Mouse (Mus musculus) CH12.LX (cell line): ENCODE results near the gene Ncdn. TPM values are rescaled to one million over a fixed set of nuclear protein-coding genes. Genes with fewer than 3 reads are reported as not detected.

ENCODE experiments used
- DNase-seq: peaks from one replicate; pipeline ENCODE4 v3.0.0-alpha.2; 2013; ENCODE audit errors: extremely low read depth
- H3K27ac ChIP-seq: 2 replicates; pipeline ENCODE4 v1.5.1; 2012; ENCODE audit warnings: low read depth, mild to moderate bottlenecking, control low read depth, moderate library complexity; ENCODE audit not compliant: insufficient read depth
- H3K27me3 ChIP-seq: replicated peaks from 2 replicates; pipeline ENCODE3; 2012; ENCODE audit warnings: inconsistent platforms
- H3K36me3 ChIP-seq, 2 experiments: replicated peaks in 1 of 2; 2 replicates each; pipeline versions ENCODE3 to v1.6.1; 2012; ENCODE audit warnings: inconsistent platforms in 1 of 2, low read length in 1 of 2, mild to moderate bottlenecking in 1 of 2, mixed read lengths in 1 of 2, moderate library complexity in 1 of 2; ENCODE audit not compliant: control insufficient read depth in 1 of 2, insufficient read depth in 1 of 2
- H3K4me1 ChIP-seq, 2 experiments: 2 replicates each; pipeline ENCODE4 v1.6.1; 2012; ENCODE audit warnings: inconsistent platforms in 1 of 2, moderate library complexity in 1 of 2; ENCODE audit not compliant: insufficient read depth in 2 of 2, control insufficient read depth in 1 of 2
- H3K4me2 ChIP-seq: 2 replicates; pipeline ENCODE4 v1.6.1; 2012; ENCODE audit warnings: low read depth, mild to moderate bottlenecking, control low read depth; ENCODE audit not compliant: poor library complexity, insufficient read depth, severe bottlenecking
- H3K4me3 ChIP-seq, 3 experiments: fragments of 150-350 bp in 1 of 3; sonication (generic) in 1 of 3; replicated peaks in 1 of 3; 2 replicates each; pipeline versions ENCODE3 to v1.5.1; 2011 to 2012; ENCODE audit warnings: low read depth in 2 of 3, low read length in 2 of 3, mild to moderate bottlenecking in 2 of 3, moderate library complexity in 2 of 3, control low read depth in 1 of 3, improper control_type of control experiment in 1 of 3, inconsistent platforms in 1 of 3, mixed read lengths in 1 of 3; ENCODE audit not compliant: poor library complexity in 1 of 3
- H3K79me2 ChIP-seq: replicated peaks from 2 replicates; pipeline ENCODE4 v1.6.1; 2012; ENCODE audit warnings: mild to moderate bottlenecking, moderate library complexity; ENCODE audit not compliant: control insufficient read depth, poor library complexity, insufficient read depth, severe bottlenecking; ENCODE audit errors: extremely low read depth
- H3K9ac ChIP-seq: 2 replicates; pipeline ENCODE4 v1.6.1; 2012; ENCODE audit warnings: low read depth, mild to moderate bottlenecking, control low read depth, moderate library complexity; ENCODE audit not compliant: insufficient read depth
- H3K9me3 ChIP-seq: replicated peaks from 2 replicates; pipeline ENCODE3; 2012; ENCODE audit warnings: low read length, inconsistent platforms, mixed read lengths
- BHLHE40 ChIP-seq: IDR thresholded peaks from 2 replicates; pipeline ENCODE4 v1.6.1; 2011; ENCODE audit warnings: mild to moderate bottlenecking, low read depth, low read length, improper control_type of control experiment
- CHD2 ChIP-seq: IDR thresholded peaks from 2 replicates; pipeline ENCODE4 v1.6.1; 2011; ENCODE audit warnings: low read length, improper control_type of control experiment
- ETS1 ChIP-seq: conservative IDR thresholded peaks from 2 replicates; pipeline ENCODE4 v1.6.1; 2012; ENCODE audit warnings: low read depth, mild to moderate bottlenecking, inconsistent platforms, low read length, improper control_type of control experiment, moderate library complexity
- IRF4 ChIP-seq: IDR thresholded peaks from 2 replicates; pipeline ENCODE4 v1.6.1; 2014; ENCODE audit warnings: low read depth, mild to moderate bottlenecking, inconsistent platforms, low read length, improper control_type of control experiment
- JUND ChIP-seq: conservative IDR thresholded peaks from 2 replicates; pipeline ENCODE4 v1.6.1; 2011; ENCODE audit warnings: low read depth, low read length, improper control_type of control experiment
- KAT2A ChIP-seq: IDR thresholded peaks from 2 replicates; pipeline ENCODE4 v1.6.1; 2012; ENCODE audit warnings: low read length, improper control_type of control experiment, inconsistent platforms; ENCODE audit not compliant: insufficient replicate concordance
- MAX ChIP-seq: IDR thresholded peaks from 2 replicates; pipeline ENCODE4 v1.6.1; 2011; ENCODE audit warnings: low read length, improper control_type of control experiment
- MEF2A ChIP-seq: IDR thresholded peaks from 2 replicates; pipeline ENCODE4 v1.6.1; 2014; ENCODE audit warnings: low read depth, mild to moderate bottlenecking, inconsistent platforms, low read length, improper control_type of control experiment, borderline replicate concordance
- MXI1 ChIP-seq: IDR thresholded peaks from 2 replicates; pipeline ENCODE4 v1.6.1; 2011; ENCODE audit warnings: mild to moderate bottlenecking, low read depth, low read length, improper control_type of control experiment
- MYC ChIP-seq: IDR thresholded peaks from 2 replicates; pipeline ENCODE4 v1.6.1; 2011; ENCODE audit warnings: low read depth, mild to moderate bottlenecking, improper control_type of control experiment, low read length
- NRF1 ChIP-seq: IDR thresholded peaks from 2 replicates; pipeline ENCODE4 v1.6.1; 2014; ENCODE audit warnings: low read depth, mild to moderate bottlenecking, inconsistent platforms, low read length, improper control_type of control experiment, moderate library complexity
- PAX5 ChIP-seq: IDR thresholded peaks from 2 replicates; pipeline ENCODE4 v1.6.1; 2012; ENCODE audit warnings: low read length, inconsistent platforms, mixed read lengths
- POLR2A ChIP-seq: IDR thresholded peaks from 2 replicates; pipeline ENCODE4 v1.6.1; 2011; ENCODE audit warnings: low read depth, mild to moderate bottlenecking, improper control_type of control experiment, low read length
- RAD21 ChIP-seq: IDR thresholded peaks from 2 replicates; pipeline ENCODE4 v1.6.1; 2011; ENCODE audit warnings: low read depth, mild to moderate bottlenecking, low read length, improper control_type of control experiment, moderate library complexity
- SIN3A ChIP-seq: IDR thresholded peaks from 2 replicates; pipeline ENCODE4 v1.6.1; 2012; ENCODE audit warnings: low read length, improper control_type of control experiment, inconsistent platforms
- TBP ChIP-seq: conservative IDR thresholded peaks from 2 replicates; pipeline ENCODE4 v1.6.1; 2011; ENCODE audit warnings: low read depth, low read length, improper control_type of control experiment
- UBTF ChIP-seq: IDR thresholded peaks from 2 replicates; pipeline ENCODE4 v1.6.1; 2012; ENCODE audit warnings: low read depth, mild to moderate bottlenecking, inconsistent platforms, low read length, improper control_type of control experiment, moderate library complexity
- ZC3H11A ChIP-seq: IDR thresholded peaks from 2 replicates; pipeline ENCODE4 v1.6.1; 2012; ENCODE audit warnings: low read depth, mild to moderate bottlenecking, inconsistent platforms, low read length, improper control_type of control experiment
- dilution Hi-C: fragments of 300-500 bp; cut with MboI; formaldehyde crosslinking; loops from 2 replicates; pipeline ENCODE4 v1.14.3; 2020; ENCODE audit warnings: low sequenced_read_pairs; ENCODE audit not compliant: extremely low pct_unique_long_range_greater_than_20kb, extremely low pct_ligation_motif_present
- in situ Hi-C: fragments of 300-500 bp; cut with MboI; formaldehyde crosslinking; loops from 3 replicates; pipeline ENCODE4 v1.14.3; 2019; ENCODE audit warnings: low sequenced_read_pairs, low pct_ligation_motif_present, low pct_unique_long_range_greater_than_20kb, mixed read lengths
- polyA plus RNA-seq: library from polyadenylated mRNA; unstranded; fragments of >175 nt; gene quantifications from 2 replicates; pipeline ENCODE4 v1.2.1, GENCODE M21; 2012; ENCODE audit warnings: low read depth; ENCODE audit not compliant: insufficient read length
- total RNA-seq, 2 experiments: library from RNA; depleted of rRNA; stranded (reverse); fragments of 300-350 nt in 1 of 2; fragments of >200 nt in 1 of 2; gene quantifications; 2 replicates each; pipeline ENCODE4 v1.2.3; 2012 to 2014

Gene Ncdn
- total and polyA plus RNA-seq, 3 experiments = 18.7 to 41.2 (median 30.6) TPM

- dilution Hi-C loops = no loop called here
- in situ Hi-C loops = no loop called here
Measured at GRCm38 (mm10) chr4:126802174-126802573, 48.9 kb upstream of the Ncdn start.

GRCm38 (mm10) chr4:126792341-126793102 is 39.3 kb upstream of the Ncdn start:
- no peak overlapping the region for H3K9ac ChIP-seq
- H3K27me3 ChIP-seq = no peaks in the 10 kb centered on the region
- H3K4me3 ChIP-seq = no peak overlapping the region
- no peaks in the 10 kb centered on the region for H3K79me2 ChIP-seq
- TF ChIP-seq RAD21 (no peak), ETS1 (no peak), IRF4 (no peak), ZC3H11A (no peak), BHLHE40 (no peak)
- H3K4me1 ChIP-seq = no peaks in the 10 kb centered on the region
- H3K36me3 ChIP-seq = peaks cover 14 to 55% of the 10 kb centered on the region in 2 experiments
- dilution Hi-C loops = no loop called here
- H3K4me2 ChIP-seq = no peak overlapping the region
- DNase-seq = no peak
- in situ Hi-C loops = no loop called here
- H3K27ac ChIP-seq = no peak overlapping the region
- no peaks in the 10 kb centered on the region for H3K9me3 ChIP-seq

More at GRCm38 (mm10) chr4:126802174-126802573, 48.9 kb upstream of the Ncdn start:
- no peak for DNase-seq
- peaks cover 0 to 35% of the 10 kb centered on the region in 2 experiments for H3K36me3 ChIP-seq
- no peak overlapping the region for H3K4me3 ChIP-seq
- H3K27me3 ChIP-seq = no peaks in the 10 kb centered on the region
- TF ChIP-seq MXI1 = no peak
- no peak overlapping the region for H3K4me2 ChIP-seq
- no peaks in the 10 kb centered on the region for H3K79me2 ChIP-seq
- H3K4me1 ChIP-seq = peaks cover 4 to 6% of the 10 kb centered on the region in 2 experiments
- H3K9ac ChIP-seq = no peak overlapping the region
- no peaks in the 10 kb centered on the region for H3K9me3 ChIP-seq
- H3K27ac ChIP-seq = no peak overlapping the region

- Histone ChIP-seq H3K4me3 (no peak overlapping the region), H3K79me2 (no peaks in the 10 kb centered on the region), H3K9ac (no peak overlapping the region)
- in situ Hi-C loops = no loop called here
- DNase-seq = no peak
- no peak for TF ChIP-seq POLR2A
- no peak for TF ChIP-seq KAT2A
- TF ChIP-seq ZC3H11A = no peak
- TF ChIP-seq BHLHE40 = no peak
- no peak for TF ChIP-seq MYC
- TF ChIP-seq IRF4 = no peak
- no peak for TF ChIP-seq NRF1
- no peak for TF ChIP-seq UBTF
- TF ChIP-seq TBP = no peak
- no peak for TF ChIP-seq CHD2
- TF ChIP-seq MAX = no peak
- no peak for TF ChIP-seq PAX5
- TF ChIP-seq SIN3A = no peak
- no peak for TF ChIP-seq MEF2A
- TF ChIP-seq JUND = no peak
- TF ChIP-seq, all 38 proteins: peak for 0
- no peak overlapping the region for H3K27ac ChIP-seq
- H3K9me3 ChIP-seq = no peaks in the 10 kb centered on the region
- H3K36me3 ChIP-seq = peaks cover 0 to 29% of the 10 kb centered on the region in 2 experiments
- dilution Hi-C loops = no loop called here
- no peak overlapping the region for H3K4me2 ChIP-seq
- H3K27me3 ChIP-seq = no peaks in the 10 kb centered on the region
- H3K4me1 ChIP-seq = no peaks in the 10 kb centered on the region
Measured at GRCm38 (mm10) chr4:126782996-126783395, 29.8 kb upstream of the Ncdn start.
